Mouse (Mus musculus): ENCODE measurements around the gene C2cd5. TPM values are rescaled to one million over a fixed set of nuclear protein-coding genes. Genes with fewer than 3 reads are reported as not detected.

The C2cd5 gene
- polyA plus RNA-seq, 1 experiment = 96.5 TPM

DNA sequence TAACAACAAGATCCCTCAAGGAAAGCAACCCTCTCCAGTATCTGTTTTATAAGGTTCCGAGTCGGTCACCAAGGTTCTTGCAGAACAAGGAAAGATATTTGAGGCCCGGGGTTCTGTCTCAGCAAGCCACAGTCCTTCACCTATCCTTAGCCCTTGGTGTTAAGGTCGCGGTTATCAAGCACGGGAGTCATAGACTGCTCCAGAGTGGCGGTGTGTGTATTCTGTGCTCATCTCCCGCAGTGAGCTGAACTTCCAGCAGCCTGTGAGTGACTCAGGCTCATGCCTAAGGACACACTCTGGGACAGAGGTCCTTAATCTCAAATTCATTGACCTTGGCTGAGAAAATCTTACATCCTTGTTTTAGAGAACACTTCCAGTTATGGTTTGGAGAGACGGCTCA lies 40.9 kb upstream of the C2cd5 start:
- H3K4me1 ChIP-seq (ENCODE audit: control insufficient read depth, insufficient read depth, low read length) = no peaks in the 10 kb centered on the region
- no peak overlapping the region for H3K4me3 ChIP-seq (ENCODE audit: insufficient read depth, low read length)
- TF ChIP-seq POLR2A (IDR thresholded peaks at IDR 0.05; ENCODE audit: extremely low read depth, insufficient read depth, low read length) (no peak), CTCF (IDR thresholded peaks at IDR 0.05; ENCODE audit: extremely low read depth, insufficient read depth, low read length) (no peak)

GRCm38 (mm10) chr6:143139417-143139816 lies 39.5 kb upstream of the C2cd5 start:
- TF ChIP-seq CTCF (IDR thresholded peaks at IDR 0.05; ENCODE audit: extremely low read depth, insufficient read depth, low read length) (no peak), POLR2A (IDR thresholded peaks at IDR 0.05; ENCODE audit: extremely low read depth, insufficient read depth, low read length) (no peak)
- H3K27ac ChIP-seq (ENCODE audit: insufficient read depth, low read length) = no peak overlapping the region
- H3K4me3 ChIP-seq (ENCODE audit: insufficient read depth, low read length) = no peak overlapping the region
- H3K4me1 ChIP-seq (ENCODE audit: control insufficient read depth, insufficient read depth, low read length) = no peaks in the 10 kb centered on the region

More for the DNA sequence above, 40.9 kb upstream of the C2cd5 start:
- H3K27ac ChIP-seq (ENCODE audit: insufficient read depth, low read length) = no peak overlapping the region

GRCm38 (mm10) chr6:143137341-143137740 lies 37.4 kb upstream of the C2cd5 start:
- no peak overlapping the region for H3K4me3 ChIP-seq (ENCODE audit: insufficient read depth, low read length)
- TF ChIP-seq POLR2A (IDR thresholded peaks at IDR 0.05; ENCODE audit: extremely low read depth, insufficient read depth, low read length) = no peak
- TF ChIP-seq CTCF (IDR thresholded peaks at IDR 0.05; ENCODE audit: extremely low read depth, insufficient read depth, low read length) = no peak
- no peak overlapping the region for H3K27ac ChIP-seq (ENCODE audit: insufficient read depth, low read length)
- no peaks in the 10 kb centered on the region for H3K4me1 ChIP-seq (ENCODE audit: control insufficient read depth, insufficient read depth, low read length)

DNA sequence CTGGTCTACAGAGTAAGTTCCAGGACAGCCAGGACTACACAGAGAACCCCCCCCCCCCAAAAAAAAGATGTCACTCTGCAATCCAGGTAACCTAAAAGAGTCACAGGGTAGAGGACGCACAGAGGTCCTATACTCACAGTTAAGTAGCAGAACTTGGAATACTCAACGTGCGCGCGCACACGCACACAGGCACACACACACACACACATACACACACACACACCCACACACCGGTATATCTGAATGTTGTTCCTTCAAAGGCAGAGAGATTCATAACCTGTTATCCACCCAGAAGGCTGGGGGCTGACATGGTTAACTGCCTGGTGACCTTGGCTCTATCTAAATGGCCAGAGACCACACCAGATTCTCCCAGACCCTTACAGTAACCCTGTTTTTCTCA lies 36.7 kb upstream of the C2cd5 start:
- H3K4me1 ChIP-seq (ENCODE audit: control insufficient read depth, insufficient read depth, low read length) = no peaks in the 10 kb centered on the region
- H3K4me3 ChIP-seq (ENCODE audit: insufficient read depth, low read length) = no peak overlapping the region
- TF ChIP-seq CTCF (IDR thresholded peaks at IDR 0.05; ENCODE audit: extremely low read depth, insufficient read depth, low read length) (no peak), POLR2A (IDR thresholded peaks at IDR 0.05; ENCODE audit: extremely low read depth, insufficient read depth, low read length) (no peak)
- no peak overlapping the region for H3K27ac ChIP-seq (ENCODE audit: insufficient read depth, low read length)

GRCm38 (mm10) chr6:143135097-143135496 lies 35.2 kb upstream of the C2cd5 start:
- TF ChIP-seq POLR2A (IDR thresholded peaks at IDR 0.05; ENCODE audit: extremely low read depth, insufficient read depth, low read length) (no peak), CTCF (IDR thresholded peaks at IDR 0.05; ENCODE audit: extremely low read depth, insufficient read depth, low read length) (no peak)
- H3K4me3 ChIP-seq (ENCODE audit: insufficient read depth, low read length) = no peak overlapping the region
- no peaks in the 10 kb centered on the region for H3K4me1 ChIP-seq (ENCODE audit: control insufficient read depth, insufficient read depth, low read length)
- no peak overlapping the region for H3K27ac ChIP-seq (ENCODE audit: insufficient read depth, low read length)

GRCm38 (mm10) chr6:143133150-143133549 lies 33.2 kb upstream of the C2cd5 start:
- Histone ChIP-seq H3K4me3 (ENCODE audit: insufficient read depth, low read length) (no peak overlapping the region), H3K4me1 (ENCODE audit: control insufficient read depth, insufficient read depth, low read length) (no peaks in the 10 kb centered on the region), H3K27ac (ENCODE audit: insufficient read depth, low read length) (no peak overlapping the region)
- TF ChIP-seq CTCF (IDR thresholded peaks at IDR 0.05; ENCODE audit: extremely low read depth, insufficient read depth, low read length) = no peak
- no peak for TF ChIP-seq POLR2A (IDR thresholded peaks at IDR 0.05; ENCODE audit: extremely low read depth, insufficient read depth, low read length)

DNA sequence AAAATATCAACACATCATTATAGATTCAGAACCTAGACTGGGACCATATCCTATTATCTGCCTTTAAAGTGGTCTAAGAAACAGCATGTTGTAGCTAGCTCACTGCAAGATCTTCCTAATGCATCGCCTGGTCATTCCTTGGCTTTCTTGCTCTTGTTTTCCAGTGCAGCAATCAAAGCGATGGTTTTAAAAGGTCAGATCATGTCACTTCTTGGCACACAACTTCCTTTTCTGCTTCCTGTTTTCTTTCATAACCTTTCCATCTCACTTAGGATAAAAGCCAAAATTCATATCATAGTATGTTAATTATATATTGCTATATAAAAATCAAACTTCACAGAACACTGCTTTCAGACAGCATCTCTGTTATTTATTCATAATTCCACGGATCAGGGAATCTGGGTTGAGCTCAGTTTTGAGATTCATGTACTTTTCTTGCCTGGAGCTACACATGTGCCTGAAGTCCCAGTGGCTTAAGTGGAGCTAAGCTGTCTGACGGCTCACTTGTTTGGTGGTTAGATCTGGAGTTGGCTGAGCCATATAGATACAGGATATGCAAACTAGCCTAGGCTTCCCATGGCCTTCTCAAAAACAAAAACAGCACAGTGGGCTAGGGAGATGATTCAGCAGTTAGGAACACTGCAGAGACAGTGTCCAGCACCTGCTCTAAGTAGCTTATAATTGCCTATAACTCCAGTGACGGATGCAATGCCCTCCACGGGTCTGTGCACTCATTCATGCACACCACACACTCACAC lies 32.1 kb upstream of the C2cd5 start:
- no peak overlapping the region for H3K4me3 ChIP-seq (ENCODE audit: insufficient read depth, low read length)
- H3K4me1 ChIP-seq (ENCODE audit: control insufficient read depth, insufficient read depth, low read length) = no peaks in the 10 kb centered on the region
- TF ChIP-seq POLR2A (IDR thresholded peaks at IDR 0.05; ENCODE audit: extremely low read depth, insufficient read depth, low read length) (no peak), CTCF (IDR thresholded peaks at IDR 0.05; ENCODE audit: extremely low read depth, insufficient read depth, low read length) (no peak)
- no peak overlapping the region for H3K27ac ChIP-seq (ENCODE audit: insufficient read depth, low read length)

DNA sequence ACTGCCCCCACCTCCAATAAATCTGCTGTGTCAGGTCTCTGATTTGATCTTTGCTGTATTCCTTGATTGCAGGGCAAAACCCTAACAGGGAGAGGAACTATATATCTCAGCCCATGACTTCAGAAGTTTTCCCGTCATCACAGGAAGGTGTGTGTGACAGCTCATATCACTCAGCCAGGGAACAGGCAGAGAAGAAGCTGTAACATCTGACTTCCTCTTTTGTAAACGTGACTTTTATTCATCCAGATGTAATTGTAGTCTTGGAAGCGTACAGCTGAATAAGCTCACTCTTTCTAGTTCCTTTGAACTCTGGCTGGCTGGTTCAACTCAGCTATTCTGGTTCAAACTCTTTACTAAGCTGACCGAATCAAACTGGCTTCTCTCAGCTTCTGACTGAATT lies 30.5 kb upstream of the C2cd5 start:
- H3K4me3 ChIP-seq (ENCODE audit: insufficient read depth, low read length) = no peak overlapping the region
- no peak overlapping the region for H3K27ac ChIP-seq (ENCODE audit: insufficient read depth, low read length)
- no peaks in the 10 kb centered on the region for H3K4me1 ChIP-seq (ENCODE audit: control insufficient read depth, insufficient read depth, low read length)
- TF ChIP-seq CTCF (IDR thresholded peaks at IDR 0.05; ENCODE audit: extremely low read depth, insufficient read depth, low read length) (no peak), POLR2A (IDR thresholded peaks at IDR 0.05; ENCODE audit: extremely low read depth, insufficient read depth, low read length) (no peak)

- Histone ChIP-seq H3K4me1 (ENCODE audit: control insufficient read depth, insufficient read depth, low read length) (no peaks in the 10 kb centered on the region), H3K27ac (ENCODE audit: insufficient read depth, low read length) (no peak overlapping the region), H3K4me3 (ENCODE audit: insufficient read depth, low read length) (no peak overlapping the region)
- TF ChIP-seq CTCF (IDR thresholded peaks at IDR 0.05; ENCODE audit: extremely low read depth, insufficient read depth, low read length) = no peak
- no peak for TF ChIP-seq POLR2A (IDR thresholded peaks at IDR 0.05; ENCODE audit: extremely low read depth, insufficient read depth, low read length)
These were observed 30.0 kb upstream of the C2cd5 start for GRCm38 (mm10) chr6:143129952-143130351.

DNA sequence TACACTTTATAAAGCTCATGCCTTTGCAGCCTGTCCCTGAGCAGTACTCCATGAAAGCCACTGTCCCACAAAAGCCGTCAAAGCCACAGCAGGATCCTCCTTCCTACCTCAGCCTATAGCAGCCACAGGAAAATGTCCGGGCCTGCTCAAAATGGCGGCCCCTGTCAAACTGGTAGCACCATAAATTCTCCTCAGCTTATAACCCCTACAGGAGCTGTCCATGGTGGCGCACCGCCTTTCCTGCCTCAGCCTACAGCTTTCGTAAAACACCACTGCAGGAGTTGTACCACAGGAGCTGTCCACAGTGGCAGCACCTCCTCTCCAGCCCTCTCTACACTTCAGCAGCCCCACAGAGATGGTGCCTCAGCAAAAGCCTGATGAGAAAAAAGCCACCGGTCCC lies 29.5 kb upstream of the C2cd5 start:
- H3K4me3 ChIP-seq (ENCODE audit: insufficient read depth, low read length) = no peak overlapping the region
- H3K4me1 ChIP-seq (ENCODE audit: control insufficient read depth, insufficient read depth, low read length) = no peaks in the 10 kb centered on the region
- TF ChIP-seq CTCF (IDR thresholded peaks at IDR 0.05; ENCODE audit: extremely low read depth, insufficient read depth, low read length) = no peak
- no peak for TF ChIP-seq POLR2A (IDR thresholded peaks at IDR 0.05; ENCODE audit: extremely low read depth, insufficient read depth, low read length)
- no peak overlapping the region for H3K27ac ChIP-seq (ENCODE audit: insufficient read depth, low read length)
